Mouse (Mus musculus) megakaryocyte, adult 5-6 weeks (primary cell): ENCODE measurements around the gene Gphn. TPM values are rescaled to one million over a fixed set of nuclear protein-coding genes. Genes with fewer than 3 reads are reported as not detected.

Experiments used
- ATAC-seq: 2 replicates; pipeline ENCODE4 v1.8.0; 2016; ENCODE audit warnings: mild to moderate bottlenecking, inconsistent platforms; ENCODE audit not compliant: poor library complexity, severe bottlenecking
- total RNA-seq, 2 experiments: library from RNA; stranded (forward) in 1 of 2; stranded (reverse) in 1 of 2; fragments of 153-499, 151-499 nt in 1 of 2; fragments of 221-1000, 200-1000 nt in 1 of 2; gene quantifications; 2 replicates each; pipeline versions ENCODE4 v1.2.3 to v1.2.4; 2015 to 2017

Gphn gene
- total RNA-seq, 2 experiments from 2014 or later: 7.4 to 8.2 TPM

- no peak for ATAC-seq
Observed at GRCm38 (mm10) chr12:78688876-78689275, 462.7 kb downstream of the Gphn start.

- ATAC-seq: no peak
Observed at GRCm38 (mm10) chr12:78691325-78691724, 465.1 kb downstream of the Gphn start, which contains the start of gene Fam71d. Fam71d (plus strand) TSS chr12:78691535.

- ATAC-seq: no peak
Observed at GRCm38 (mm10) chr12:78693281-78693680, 467.1 kb downstream of the Gphn start.

DNA sequence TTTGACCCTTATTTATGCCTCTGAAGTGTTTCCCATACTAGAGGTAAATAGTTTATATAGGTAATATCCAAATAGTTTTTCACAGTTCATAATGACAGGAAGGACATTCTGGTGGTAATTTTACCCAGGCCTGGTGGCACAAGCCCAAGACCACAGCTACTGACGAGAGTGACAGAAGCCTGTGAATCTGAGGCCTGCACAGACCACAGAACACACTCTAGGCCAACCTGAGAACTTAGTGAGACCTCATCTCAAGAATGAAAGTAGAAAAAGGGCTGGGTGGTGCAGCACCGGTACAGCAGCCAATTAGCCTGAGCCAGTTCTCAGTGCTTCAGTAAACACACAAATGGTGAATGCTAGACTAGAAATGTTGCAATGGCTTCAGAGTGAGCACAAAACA, 491.6 kb downstream of the Gphn start:
- no peak for ATAC-seq

DNA sequence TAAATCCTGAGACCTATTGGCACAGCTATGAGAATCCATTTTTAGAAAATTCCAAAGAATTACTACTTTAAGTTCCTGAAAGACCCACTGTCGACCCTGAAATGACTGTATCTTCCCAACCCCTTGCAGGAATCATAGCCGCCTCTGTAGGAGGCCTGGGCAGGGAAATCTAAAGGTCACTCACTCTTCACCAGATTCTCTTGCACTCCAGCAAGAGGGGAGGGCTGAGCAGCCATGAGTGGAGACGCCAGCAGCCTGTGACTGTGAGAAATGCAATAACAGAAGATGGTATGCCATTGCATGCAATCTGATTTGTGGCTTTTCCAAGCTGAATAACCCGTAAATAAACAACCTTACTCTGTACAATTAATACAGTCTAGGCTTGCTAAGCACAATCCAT, 501.5 kb downstream of the Gphn start:
- no peak for ATAC-seq

Other genes starting within 250 kb of the Gphn start
- not detected in 2 replicates for gene Gm6657, start 32.1 kb upstream of the Gphn start, total RNA-seq (2015)
- gene Gm6657, start 32.1 kb upstream of the Gphn start, total RNA-seq (2017): not detected in 2 replicates